Mouse (Mus musculus) kidney, embryonic 16.5 days (tissue): Measurements from ENCODE around the gene Ropn1. TPM values are rescaled to one million over a fixed set of nuclear protein-coding genes. Genes with fewer than 3 reads are reported as not detected.
"Not testable (repeated sequence)": the region's sequence is repeated elsewhere in the genome, so short reads cannot be mapped to it uniquely, and the experiment has no call there.

Experiments used
- ATAC-seq: fragments of 200-750 bp; cut with Nextera tagmentation; 2 replicates; pipeline ENCODE4 v1.8.0; 2017; ENCODE audit warnings: moderate TSS enrichment; ENCODE audit not compliant: low FRiP score, low TSS enrichment
- H3K27ac ChIP-seq: fragments of 300-500 bp; sonication (generic); 2 replicates; pipeline ENCODE4 v1.5.1; 2014; ENCODE audit warnings: low read length
- H3K27me3 ChIP-seq: fragments of 300-500 bp; sonication (generic); 2 replicates; pipeline ENCODE4 v1.6.1; 2014; ENCODE audit warnings: low read length, control low read depth, mixed read lengths; ENCODE audit not compliant: insufficient read depth
- H3K36me3 ChIP-seq: fragments of 300-500 bp; sonication (generic); 2 replicates; pipeline ENCODE4 v1.6.1; 2014; ENCODE audit warnings: low read length, control low read depth, mixed read lengths; ENCODE audit not compliant: insufficient read depth
- H3K4me1 ChIP-seq: fragments of 300-500 bp; sonication (generic); 2 replicates; pipeline ENCODE4 v1.6.1; 2014; ENCODE audit warnings: low read length, control low read depth, mixed read lengths; ENCODE audit not compliant: insufficient read depth
- H3K4me2 ChIP-seq: fragments of 300-500 bp; sonication (generic); replicated peaks from 2 replicates; pipeline ENCODE4 v1.6.1; 2014; ENCODE audit warnings: low read depth, low read length
- H3K4me3 ChIP-seq: fragments of 300-500 bp; sonication (generic); 2 replicates; pipeline ENCODE4 v1.5.1; 2014; ENCODE audit warnings: mild to moderate bottlenecking, low read length
- H3K9ac ChIP-seq: fragments of 300-500 bp; sonication (generic); replicated peaks from 2 replicates; pipeline ENCODE4 v1.6.1; 2014; ENCODE audit warnings: low read length
- H3K9me3 ChIP-seq: fragments of 300-500 bp; sonication (generic); 2 replicates; pipeline ENCODE4 v1.6.1; 2016; ENCODE audit warnings: low read length, control low read depth
- WGBS: fragments of 180-500 bp; shearing (Covaris S2); extraction: QIAGEN DNeasy Blood & Tissue Kit; methylation state at CpG from one replicate; pipeline ENCODE4 v1.1.7; 2014; 5-methylcytosine and 5-hydroxymethylcytosine counted together
- polyA plus RNA-seq: library from polyadenylated mRNA; unstranded; fragments of >200 nt; fragmentation: Nextera tagmentation; extraction: Ambion mirVana; gene quantifications from 2 replicates; pipeline ENCODE4 v1.2.1, GENCODE M21; 2015

The Ropn1 gene
- polyA plus RNA-seq, 1 experiment from 2014 or later: not detected

DNA sequence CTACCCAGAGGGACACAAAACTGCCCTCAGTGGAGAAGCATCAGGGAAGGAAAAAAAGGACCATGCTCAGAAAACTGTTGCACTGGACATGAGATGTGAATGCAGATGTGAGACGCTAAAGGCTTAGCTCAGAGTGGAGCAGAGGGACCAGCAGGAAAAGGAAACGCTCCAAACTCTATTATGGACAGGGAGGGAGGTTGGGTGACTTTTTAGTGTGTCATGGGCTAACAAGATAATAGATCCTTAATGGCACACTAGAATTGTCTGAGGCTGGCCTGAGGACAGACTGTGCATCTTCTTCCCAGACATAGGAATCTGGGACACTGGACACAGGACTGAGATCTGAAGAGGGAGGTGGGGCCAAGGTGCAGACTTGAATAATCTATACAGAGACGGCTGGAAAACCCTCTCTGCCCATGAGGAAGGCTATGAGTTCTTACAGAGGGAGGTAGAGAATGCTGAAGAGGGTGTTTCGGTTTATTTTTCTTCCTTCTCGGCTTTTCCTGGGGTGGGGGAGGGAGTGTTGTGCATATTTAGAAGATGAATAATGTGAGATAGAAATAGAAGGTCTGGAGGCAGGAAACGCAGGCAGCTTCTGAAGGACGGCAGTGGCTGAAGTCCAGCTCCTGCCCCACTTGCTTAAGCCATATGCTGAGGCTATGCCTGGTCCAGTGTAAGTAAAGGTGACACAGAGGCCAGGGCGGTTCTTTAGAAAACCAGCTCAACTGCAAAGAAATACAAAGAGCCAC is 6.0 kb upstream of the Ropn1 start:
- Histone ChIP-seq H3K27ac (no peak overlapping the region), H3K4me2 (no peak overlapping the region), H3K36me3 (no peaks in the 10 kb centered on the region), H3K27me3 (no peaks in the 10 kb centered on the region), H3K4me3 (no peak overlapping the region), H3K9ac (no peak overlapping the region), H3K4me1 (no peaks in the 10 kb centered on the region), H3K9me3 (no peaks in the 10 kb centered on the region)
- ATAC-seq: no peak
- WGBS: 44% methylated on average over 8 of the region's 8 CpGs

DNA sequence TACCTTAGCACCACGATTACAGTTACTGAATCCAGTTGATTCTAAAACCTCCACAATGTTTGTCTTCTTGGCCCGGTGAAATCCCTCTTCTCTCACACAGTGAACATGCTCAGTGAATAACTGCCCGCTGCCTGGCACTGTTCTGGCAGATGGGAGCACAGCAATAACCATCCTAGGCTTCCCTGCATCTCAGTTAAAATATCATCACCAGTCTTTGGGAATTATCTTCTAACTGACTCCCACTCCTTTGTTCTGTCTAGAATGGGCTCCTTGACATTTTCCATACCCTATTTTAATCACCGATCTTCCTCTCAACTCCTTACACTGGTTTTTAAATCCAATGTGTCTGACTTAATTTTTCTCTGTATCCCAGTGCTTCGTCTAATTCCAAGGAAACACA is 3.3 kb downstream of the Ropn1 start:
- H3K4me3 ChIP-seq: no peak overlapping the region
- H3K27me3 ChIP-seq: no peaks in the 10 kb centered on the region
- H3K36me3 ChIP-seq: no peaks in the 10 kb centered on the region
- H3K9ac ChIP-seq: no peak overlapping the region
- H3K4me1 ChIP-seq: peaks cover 2% of the 10 kb centered on the region; the same call in 1 of the 2 replicates
- H3K27ac ChIP-seq: no peak overlapping the region
- H3K9me3 ChIP-seq: no peaks in the 10 kb centered on the region
- H3K4me2 ChIP-seq: no peak overlapping the region
- WGBS: 87% methylated on average over 5 of the region's 5 CpGs
- no peak for ATAC-seq

DNA sequence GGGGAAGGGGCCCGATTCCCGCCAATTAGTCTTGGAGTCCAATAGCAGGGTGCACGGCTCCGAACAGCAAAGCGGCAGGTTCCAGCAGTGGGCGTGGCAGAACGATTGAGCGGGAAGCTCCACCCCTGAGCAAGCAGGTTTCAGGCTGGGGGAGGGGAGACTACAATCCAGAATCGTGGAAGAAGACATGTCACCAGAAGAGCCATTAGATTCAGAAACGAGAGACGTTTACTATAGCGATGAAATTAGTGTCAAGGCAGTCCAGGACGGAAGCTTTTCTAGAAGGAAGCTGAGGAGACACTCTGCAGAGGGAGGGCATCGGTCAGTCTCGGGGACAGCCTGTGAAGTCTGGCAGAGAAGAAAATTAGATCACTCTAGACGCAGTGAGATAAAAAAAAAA is 7.8 kb downstream of the Ropn1 start:
- H3K9ac ChIP-seq, H3K36me3 ChIP-seq, H3K9me3 ChIP-seq, H3K4me1 ChIP-seq, ATAC-seq, H3K27ac ChIP-seq, H3K27me3 ChIP-seq: not testable (repeated sequence)
- H3K4me2 ChIP-seq: peak overlapping the region; percentile 53
- WGBS: 2% methylated on average over 16 of the region's 16 CpGs
- H3K4me3 ChIP-seq: peak overlapping the region; percentile 47

DNA sequence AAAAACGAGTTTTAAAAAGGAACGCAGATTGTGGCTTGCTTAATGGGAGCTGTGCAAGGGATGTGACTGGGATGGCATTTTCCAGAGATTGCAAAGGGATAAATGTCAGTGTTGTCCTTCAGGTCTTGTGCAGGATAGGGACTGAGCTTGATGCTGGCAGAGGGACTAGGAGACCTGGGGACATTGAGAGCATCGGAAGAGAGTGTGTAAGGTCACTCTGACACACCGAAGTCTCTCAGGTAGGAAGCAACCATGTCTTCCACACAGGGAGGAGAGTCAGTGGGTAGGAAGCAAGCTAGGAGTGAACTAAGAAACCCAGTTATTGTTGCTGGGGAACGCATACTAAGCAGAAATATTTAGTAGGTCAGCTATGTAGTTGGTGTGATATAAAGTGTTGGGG is 8.3 kb downstream of the Ropn1 start:
- 17% methylated on average over 5 of the region's 5 CpGs for WGBS
- Histone ChIP-seq H3K27me3 (peaks cover 3% of the 10 kb centered on the region; the same call in 1 of the 2 replicates), H3K4me2 (peak overlapping the region; percentile 53), H3K9ac (no peak overlapping the region; the same call in 1 of the 2 replicates), H3K4me1 (peaks cover 9% of the 10 kb centered on the region), H3K9me3 (no peaks in the 10 kb centered on the region), H3K27ac (no peak overlapping the region), H3K4me3 (peak overlapping the region; percentile 47), H3K36me3 (no peaks in the 10 kb centered on the region)
- ATAC-seq: no peak

DNA sequence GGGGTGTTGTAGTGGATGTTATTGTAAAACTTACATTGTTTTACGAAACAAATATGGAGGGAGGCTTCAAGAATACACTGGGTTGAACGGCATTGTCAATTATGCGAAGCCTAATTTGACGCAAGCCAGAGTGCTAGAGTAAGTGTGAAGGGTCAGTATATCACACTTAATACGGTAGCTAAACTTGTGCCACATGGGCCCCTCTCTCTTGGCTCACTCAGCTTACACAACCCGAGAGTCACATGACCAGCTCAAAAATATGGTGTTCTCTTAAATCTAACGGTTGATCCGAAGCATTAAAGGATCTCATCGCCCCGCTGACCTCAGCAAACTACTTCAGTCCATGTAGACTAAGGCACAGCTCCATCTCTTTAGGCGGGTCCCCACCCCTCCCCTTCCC is 8.7 kb downstream of the Ropn1 start:
- no peaks in the 10 kb centered on the region for H3K36me3 ChIP-seq
- no peak overlapping the region for H3K9ac ChIP-seq
- H3K4me1 ChIP-seq: peaks cover 9% of the 10 kb centered on the region
- peaks cover 3% of the 10 kb centered on the region; the same call in 1 of the 2 replicates for H3K27me3 ChIP-seq
- H3K9me3 ChIP-seq: no peaks in the 10 kb centered on the region
- H3K4me2 ChIP-seq: peak overlapping the region; percentile 53
- peak overlapping the region; percentile 47 for H3K4me3 ChIP-seq
- ATAC-seq: peak; percentile 51; the same call in 1 of the 2 replicates
- 39% methylated on average over 11 of the region's 11 CpGs for WGBS
- no peak overlapping the region for H3K27ac ChIP-seq

DNA sequence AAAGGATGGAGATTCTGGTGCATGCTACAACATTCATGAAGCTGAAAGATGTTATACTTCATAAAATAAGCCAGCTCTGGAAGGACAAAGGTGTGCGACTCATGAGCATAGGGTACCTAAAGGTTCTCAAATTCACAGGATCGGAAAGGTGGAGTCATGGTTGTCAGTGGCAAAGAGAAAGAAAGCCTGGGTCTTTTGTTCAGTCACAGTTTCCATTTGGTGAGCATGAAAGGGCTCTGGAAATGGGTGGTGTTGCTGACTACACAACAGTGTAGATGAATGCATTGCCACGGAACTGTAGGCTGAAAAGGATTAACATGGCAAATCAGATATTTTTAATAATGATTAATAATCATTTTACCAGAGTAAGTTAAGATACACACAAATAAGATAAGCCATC is 14.8 kb downstream of the Ropn1 start:
- no peak for ATAC-seq
- Histone ChIP-seq H3K27me3 (peaks cover 10% of the 10 kb centered on the region), H3K36me3 (no peaks in the 10 kb centered on the region), H3K9me3 (no peaks in the 10 kb centered on the region), H3K4me3 (no peak overlapping the region), H3K4me2 (no peak overlapping the region), H3K9ac (no peak overlapping the region), H3K4me1 (peaks cover 5% of the 10 kb centered on the region; the same call in 1 of the 2 replicates), H3K27ac (no peak overlapping the region)
- 90% methylated on average over 3 of the region's 3 CpGs for WGBS

DNA sequence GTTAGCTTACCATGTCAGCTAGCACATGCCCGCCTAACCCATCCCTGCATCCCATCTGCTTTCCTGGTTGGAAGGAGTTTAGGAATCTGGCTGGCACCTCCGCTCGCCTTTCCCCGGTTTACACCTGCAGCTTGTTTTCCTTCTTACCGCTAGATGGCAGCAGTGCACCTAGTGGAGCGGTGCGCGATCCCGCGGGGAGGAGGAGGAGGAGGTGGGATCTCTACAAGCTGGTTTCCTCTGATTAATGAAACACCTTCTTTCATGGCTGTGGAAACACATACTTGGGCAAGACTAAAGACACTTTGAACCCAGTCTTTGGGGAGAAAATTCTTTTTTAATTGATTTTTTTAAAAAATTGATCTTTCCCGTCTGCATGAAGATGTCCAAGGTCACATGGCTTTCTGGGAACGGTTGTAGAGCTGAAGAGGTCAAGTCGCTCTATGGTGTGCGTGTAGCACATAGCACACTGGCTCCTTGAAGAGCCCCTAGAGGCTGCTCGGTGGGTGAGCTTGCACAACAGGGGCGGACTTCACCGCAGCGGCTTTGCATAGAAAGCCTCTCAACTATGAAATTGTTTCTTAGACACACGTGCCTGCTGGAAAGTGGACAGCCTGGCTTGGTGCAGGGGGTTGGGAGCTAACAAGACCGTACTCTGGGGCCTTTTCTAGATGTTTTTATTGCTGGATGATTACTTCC is 17.5 kb downstream of the Ropn1 start:
- Histone ChIP-seq H3K9ac (0 out of 2 replicates have a peak overlapping the region, but pooled peaks have one; percentile 39), H3K27me3 (peaks cover 10% of the 10 kb centered on the region), H3K4me1 (peaks cover 5% of the 10 kb centered on the region; the same call in 1 of the 2 replicates), H3K4me3 (peak overlapping the region; percentile 26), H3K36me3 (no peaks in the 10 kb centered on the region), H3K4me2 (peak overlapping the region; percentile 52), H3K9me3 (no peaks in the 10 kb centered on the region), H3K27ac (no peak overlapping the region)
- WGBS: 7% methylated on average over 20 of the region's 20 CpGs
- ATAC-seq: peak; percentile 87

DNA sequence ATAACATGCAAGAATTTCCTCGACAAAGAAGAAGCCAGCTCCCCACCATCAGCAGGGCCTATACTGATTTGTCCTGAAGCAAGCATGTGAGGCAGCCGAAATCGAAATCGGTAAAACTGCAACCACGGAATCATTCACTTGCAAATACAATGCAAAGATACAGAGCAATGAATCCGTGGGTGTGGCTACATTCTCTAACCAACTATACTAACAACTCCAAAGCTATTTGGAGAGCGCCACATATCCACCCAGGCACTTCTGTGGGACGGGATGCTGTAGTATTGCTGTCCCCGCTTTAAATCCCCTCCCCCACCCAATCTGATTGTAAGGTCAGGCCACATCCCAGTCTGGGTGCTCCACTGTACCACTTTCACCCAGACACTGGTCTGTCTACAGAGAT is 18.6 kb downstream of the Ropn1 start:
- no peak overlapping the region for H3K4me3 ChIP-seq
- peaks cover 10% of the 10 kb centered on the region for H3K27me3 ChIP-seq
- H3K27ac ChIP-seq: no peak overlapping the region
- ATAC-seq: no peak
- 78% methylated on average over 9 of the region's 9 CpGs for WGBS
- no peaks in the 10 kb centered on the region for H3K9me3 ChIP-seq
- H3K36me3 ChIP-seq: no peaks in the 10 kb centered on the region
- peaks cover 5% of the 10 kb centered on the region; the same call in 1 of the 2 replicates for H3K4me1 ChIP-seq
- no peak overlapping the region for H3K9ac ChIP-seq
- H3K4me2 ChIP-seq: no peak overlapping the region

DNA sequence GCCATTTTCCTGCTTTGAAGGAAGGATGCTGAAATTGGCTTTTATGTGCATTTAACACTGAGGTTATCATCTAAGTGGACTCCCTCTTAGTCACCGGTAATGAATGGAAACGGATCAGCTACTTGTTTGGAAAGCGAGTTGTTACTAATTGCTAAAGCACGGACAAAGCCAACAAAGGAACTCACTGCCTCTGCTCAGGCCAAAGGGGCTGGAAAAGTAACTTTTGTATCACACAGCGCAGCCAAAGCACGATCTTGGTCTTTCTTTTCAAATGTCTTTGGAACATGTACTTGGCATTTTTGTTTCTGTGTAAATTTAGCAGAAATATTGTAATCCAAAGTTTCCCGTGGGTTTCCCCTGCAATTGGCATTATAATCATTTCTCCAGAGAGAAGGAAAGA is 22.2 kb downstream of the Ropn1 start:
- no peak for ATAC-seq
- H3K9ac ChIP-seq: no peak overlapping the region

DNA sequence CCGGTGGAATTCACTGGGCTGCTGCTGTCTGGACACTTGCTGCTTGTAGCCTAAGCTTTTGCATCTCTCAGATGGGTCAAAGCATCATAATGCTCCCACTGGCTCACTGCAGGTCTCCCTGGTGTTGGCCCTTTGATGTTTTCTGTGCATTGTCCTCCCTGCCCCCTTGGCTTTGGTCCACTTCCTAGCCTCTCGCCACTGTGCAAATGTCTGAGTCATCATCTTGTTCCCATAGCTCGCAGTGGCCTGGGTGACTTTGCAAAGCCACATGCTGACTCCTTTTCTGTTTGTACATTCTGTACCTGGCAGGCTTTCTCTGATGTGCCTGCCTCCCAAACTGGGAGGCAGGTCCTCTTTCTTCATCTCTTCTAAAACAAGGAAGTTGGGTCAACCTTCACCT is 23.1 kb downstream of the Ropn1 start:
- Histone ChIP-seq H3K4me3 (no peak overlapping the region), H3K27me3 (no peaks in the 10 kb centered on the region), H3K9me3 (0 out of 2 replicates have a peak, but pooled peaks cover 3% of the 10 kb centered on the region), H3K4me2 (no peak overlapping the region), H3K4me1 (no peaks in the 10 kb centered on the region), H3K36me3 (no peaks in the 10 kb centered on the region), H3K27ac (no peak overlapping the region), H3K9ac (no peak overlapping the region)
- no peak for ATAC-seq
- WGBS: 69% methylated on average over 3 of the region's 3 CpGs

More for the DNA sequence above, 22.2 kb downstream of the Ropn1 start:
- H3K4me1 ChIP-seq: peaks cover 5% of the 10 kb centered on the region; the same call in 1 of the 2 replicates
- H3K27me3 ChIP-seq: no peaks in the 10 kb centered on the region
- no peak overlapping the region for H3K4me2 ChIP-seq
- H3K4me3 ChIP-seq: no peak overlapping the region
- H3K27ac ChIP-seq: no peak overlapping the region
- WGBS: 80% methylated on average over 7 of the region's 7 CpGs
- 0 out of 2 replicates have a peak, but pooled peaks cover 3% of the 10 kb centered on the region for H3K9me3 ChIP-seq
- H3K36me3 ChIP-seq: no peaks in the 10 kb centered on the region
